Mouse (Mus musculus): ENCODE measurements around the gene Epb41l5.

DNA sequence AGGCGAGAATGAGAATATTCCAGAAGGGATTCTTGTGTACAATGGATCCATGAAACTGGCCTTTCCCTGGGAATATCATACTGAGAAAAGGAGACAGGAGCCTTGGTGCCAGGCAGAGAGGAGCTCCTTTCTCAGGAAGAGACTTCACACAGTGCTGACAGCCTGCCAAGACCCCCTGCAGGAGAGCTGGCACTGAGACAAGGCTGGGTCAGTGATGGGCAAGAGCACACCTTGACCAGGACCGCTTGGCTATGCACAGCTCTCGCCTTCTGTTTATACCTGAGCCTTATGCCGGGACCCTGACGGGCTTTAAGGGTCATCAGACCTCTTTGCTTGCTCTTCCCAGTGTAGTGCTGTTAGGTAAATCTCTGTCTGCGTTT lies 153.4 kb downstream of the Epb41l5 start:
- TF ChIP-seq POLR2A (IDR thresholded peaks at IDR 0.05; ENCODE audit: low read depth, low read length) (no peak), CTCF (conservative IDR thresholded peaks at IDR 0.05; ENCODE audit: insufficient read depth, insufficient read length, low read depth, low read length) (no peak)

Data from kidney, adult 2 months (tissue).